Mouse (Mus musculus) lung, embryonic 16.5 days (tissue): ENCODE measurements around the gene Kndc1. TPM values are rescaled to one million over a fixed set of nuclear protein-coding genes. Genes with fewer than 3 reads are reported as not detected.
A peak's percentile ranks its signal among the peaks of the same experiment; 100 is the strongest.

ENCODE experiments used
- ATAC-seq: fragments of 200-750 bp; cut with Nextera tagmentation; 2 replicates; pipeline ENCODE4 v1.8.0; 2017; ENCODE audit warnings: low read depth, mild to moderate bottlenecking, moderate library complexity
- H3K27ac ChIP-seq: fragments of 300-500 bp; sonication (generic); 2 replicates; pipeline ENCODE4 v1.5.1; 2014; ENCODE audit warnings: mild to moderate bottlenecking, control low read depth, low read length
- H3K27me3 ChIP-seq: fragments of 300-500 bp; sonication (generic); 2 replicates; pipeline ENCODE4 v1.6.1; 2014; ENCODE audit warnings: low read depth, low read length, mixed read lengths; ENCODE audit not compliant: control insufficient read depth, insufficient read depth
- H3K36me3 ChIP-seq: fragments of 300-500 bp; sonication (generic); 2 replicates; pipeline ENCODE4 v1.6.1; 2014; ENCODE audit warnings: low read length; ENCODE audit not compliant: control insufficient read depth, insufficient read depth
- H3K4me1 ChIP-seq: fragments of 300-500 bp; sonication (generic); replicated peaks from 2 replicates; pipeline ENCODE4 v1.6.1; 2014; ENCODE audit warnings: low read length, mixed read lengths; ENCODE audit not compliant: control insufficient read depth, insufficient read depth
- H3K4me2 ChIP-seq: fragments of 300-500 bp; sonication (generic); 2 replicates; pipeline ENCODE4 v1.6.1; 2014; ENCODE audit warnings: low read depth, low read length, control low read depth
- H3K4me3 ChIP-seq: fragments of 300-500 bp; sonication (generic); 2 replicates; pipeline ENCODE4 v1.5.1; 2014; ENCODE audit warnings: mild to moderate bottlenecking, low read length, control low read depth
- H3K9ac ChIP-seq: fragments of 300-500 bp; sonication (generic); 2 replicates; pipeline ENCODE4 v1.6.1; 2014; ENCODE audit warnings: low read length, control low read depth
- H3K9me3 ChIP-seq: fragments of 300-500 bp; sonication (generic); 2 replicates; pipeline ENCODE4 v1.6.1; 2016; ENCODE audit warnings: low read length; ENCODE audit not compliant: control insufficient read depth
- WGBS: fragments of 180-500 bp; shearing (Covaris S2); extraction: QIAGEN DNeasy Blood & Tissue Kit; methylation state at CpG from one replicate; pipeline ENCODE4 v1.1.7; 2014; 5-methylcytosine and 5-hydroxymethylcytosine counted together
- polyA plus RNA-seq: library from polyadenylated mRNA; unstranded; fragments of >200 nt; fragmentation: Nextera tagmentation; extraction: Ambion mirVana; gene quantifications from 2 replicates; pipeline ENCODE4 v1.2.1, GENCODE M21; 2015

The Kndc1 gene
- polyA plus RNA-seq, result 1.1 and 1.8 TPM in 2 replicates

DNA sequence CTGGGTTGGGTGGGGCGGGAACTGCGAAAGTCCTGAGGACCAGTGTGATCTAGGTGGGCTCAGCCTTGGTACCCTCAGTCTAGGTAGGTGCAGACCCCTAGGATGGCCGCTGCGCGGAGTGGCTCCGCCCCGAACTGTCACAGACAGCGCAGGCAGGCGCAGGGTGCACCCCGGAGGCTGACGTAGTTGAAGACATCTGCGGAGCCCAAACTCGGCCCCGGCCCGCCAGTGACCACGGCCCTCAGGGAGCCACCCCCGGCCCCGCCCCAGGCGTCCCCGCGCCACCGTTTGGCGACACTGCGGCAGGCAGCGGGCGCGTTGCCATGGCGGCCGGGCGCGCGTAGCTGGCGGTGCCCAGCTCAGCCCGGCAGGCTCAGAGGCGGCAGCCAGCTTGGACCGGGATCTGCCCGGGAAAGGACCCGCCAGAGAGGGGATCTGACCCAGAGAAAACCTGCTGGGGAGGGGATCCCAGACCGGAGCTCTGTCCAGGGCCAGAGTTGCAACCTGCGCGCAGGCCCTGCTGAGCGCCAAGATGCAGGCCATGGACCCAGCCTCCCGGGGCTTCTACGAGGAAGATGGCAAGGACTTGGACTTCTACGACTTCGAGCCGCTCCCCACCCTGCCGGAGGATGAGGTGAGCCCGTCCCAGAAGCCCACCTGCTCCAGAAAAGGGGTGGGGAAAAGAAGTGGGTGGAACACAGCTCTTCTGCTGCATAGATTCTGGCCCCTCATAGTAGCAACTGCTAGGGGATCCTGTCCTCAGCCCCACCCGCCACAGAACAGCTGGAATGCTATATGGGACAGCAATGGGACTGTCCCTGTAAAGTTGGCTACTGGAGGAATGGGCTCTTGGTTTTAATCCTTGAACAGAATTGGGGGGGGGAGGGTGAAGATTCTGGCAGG lies at the start of gene Kndc1:
TSS of gene Kndc1 (plus strand) at position 42 of the 903 bp plus-strand sequence.
- ATAC-seq, result peak; percentile 63
- Histone ChIP-seq H3K4me1 (no peaks in the 10 kb centered on the region), H3K27ac (no peak within 1 kb of the TSS), H3K4me2 (peak within 1 kb of the TSS; percentile 73), H3K9ac (peak within 1 kb of the TSS; percentile 49), H3K4me3 (peak within 1 kb of the TSS; percentile 47), H3K9me3 (no peaks in the 10 kb centered on the region), H3K27me3 (peaks cover 30% of the 10 kb centered on the region), H3K36me3 (no peaks in the 10 kb centered on the region)
- 1% methylated on average over 50 of the region's 50 CpGs for WGBS

GRCm38 (mm10) chr7:139845101-139845500 lies 49.4 kb upstream of the Kndc1 start:
- 68% methylated on average over 2 of the region's 2 CpGs for WGBS
- H3K4me3 ChIP-seq, result no peak overlapping the region
- H3K9ac ChIP-seq, result no peak overlapping the region
- no peak overlapping the region for H3K4me2 ChIP-seq
- H3K36me3 ChIP-seq, result no peaks in the 10 kb centered on the region
- ATAC-seq, result no peak
- no peaks in the 10 kb centered on the region for H3K9me3 ChIP-seq
- no peaks in the 10 kb centered on the region for H3K27me3 ChIP-seq
- no peaks in the 10 kb centered on the region for H3K4me1 ChIP-seq
- no peak overlapping the region for H3K27ac ChIP-seq

- no peaks in the 10 kb centered on the region for H3K4me1 ChIP-seq
- no peak for ATAC-seq
- WGBS, result 20% methylated on average over 6 of the region's 6 CpGs
- no peak overlapping the region for H3K4me3 ChIP-seq
- no peaks in the 10 kb centered on the region for H3K27me3 ChIP-seq
- H3K4me2 ChIP-seq, result no peak overlapping the region
- no peaks in the 10 kb centered on the region for H3K9me3 ChIP-seq
- H3K36me3 ChIP-seq, result no peaks in the 10 kb centered on the region
- H3K27ac ChIP-seq, result no peak overlapping the region
- no peak overlapping the region for H3K9ac ChIP-seq
Measured at GRCm38 (mm10) chr7:139850152-139850551, 44.3 kb upstream of the Kndc1 start.

GRCm38 (mm10) chr7:139850677-139851076 lies 43.8 kb upstream of the Kndc1 start:
- Histone ChIP-seq H3K9ac (no peak overlapping the region), H3K27me3 (no peaks in the 10 kb centered on the region), H3K36me3 (no peaks in the 10 kb centered on the region), H3K4me3 (no peak overlapping the region), H3K4me2 (no peak overlapping the region), H3K9me3 (no peaks in the 10 kb centered on the region), H3K27ac (no peak overlapping the region), H3K4me1 (no peaks in the 10 kb centered on the region)
- WGBS, result 53% methylated on average over 5 of the region's 5 CpGs
- ATAC-seq, result no peak

DNA sequence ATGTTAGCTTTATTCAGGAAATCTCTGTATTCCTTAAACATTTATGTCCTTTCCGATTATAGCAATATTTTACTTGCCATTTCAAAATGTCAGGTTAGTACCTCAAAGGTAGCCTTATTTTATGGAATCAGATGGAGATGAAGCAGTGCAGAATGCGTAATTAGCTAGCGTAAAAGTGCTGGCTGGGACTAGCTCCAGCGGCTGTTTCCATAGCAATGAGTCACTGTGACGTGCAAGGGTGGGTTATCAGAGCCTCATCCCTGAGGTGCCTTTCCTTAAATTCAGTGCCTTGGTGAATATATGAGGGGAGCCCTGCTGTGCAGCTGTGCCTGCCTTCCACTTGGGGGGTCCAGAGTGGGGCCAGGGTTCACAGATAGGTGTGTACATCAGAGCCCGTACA lies 43.4 kb upstream of the Kndc1 start:
- 53% methylated on average over 6 of the region's 6 CpGs for WGBS
- ATAC-seq, result no peak
- H3K27ac ChIP-seq, result no peak overlapping the region

DNA sequence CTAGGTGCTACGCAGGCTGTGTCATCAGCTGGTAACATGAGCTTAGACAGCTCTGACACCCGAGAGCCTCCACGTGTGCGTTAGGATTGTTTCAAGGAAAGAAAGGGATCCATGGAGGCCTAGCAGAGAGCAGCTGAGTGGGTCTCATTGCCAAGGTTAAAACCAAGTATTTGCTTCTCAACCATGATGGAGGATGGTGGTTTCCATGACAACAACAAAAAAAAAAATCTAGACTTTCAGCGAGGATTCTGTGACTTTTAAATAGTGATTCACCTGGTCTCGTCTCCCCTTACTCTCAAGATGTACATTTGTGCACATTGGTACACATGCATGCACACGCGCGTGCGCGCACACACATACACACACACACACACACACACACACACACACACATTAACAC lies 39.2 kb upstream of the Kndc1 start:
- H3K4me2 ChIP-seq, result no peak overlapping the region
- WGBS, result 77% methylated on average over 11 of the region's 11 CpGs
- H3K27me3 ChIP-seq, result no peaks in the 10 kb centered on the region
- H3K9me3 ChIP-seq, result no peaks in the 10 kb centered on the region
- H3K4me3 ChIP-seq, result no peak overlapping the region
- H3K36me3 ChIP-seq, result no peaks in the 10 kb centered on the region
- no peak overlapping the region for H3K9ac ChIP-seq
- ATAC-seq, result no peak
- no peaks in the 10 kb centered on the region for H3K4me1 ChIP-seq
- no peak overlapping the region for H3K27ac ChIP-seq

More for the DNA sequence above, 43.4 kb upstream of the Kndc1 start:
- no peak overlapping the region for H3K4me3 ChIP-seq
- no peak overlapping the region for H3K9ac ChIP-seq
- no peaks in the 10 kb centered on the region for H3K4me1 ChIP-seq
- H3K36me3 ChIP-seq, result no peaks in the 10 kb centered on the region
- no peak overlapping the region for H3K4me2 ChIP-seq
- H3K9me3 ChIP-seq, result no peaks in the 10 kb centered on the region
- H3K27me3 ChIP-seq, result no peaks in the 10 kb centered on the region

- Histone ChIP-seq H3K4me3 (no peak overlapping the region), H3K36me3 (no peaks in the 10 kb centered on the region), H3K27me3 (no peaks in the 10 kb centered on the region), H3K4me2 (no peak overlapping the region), H3K9me3 (no peaks in the 10 kb centered on the region), H3K4me1 (no peaks in the 10 kb centered on the region), H3K9ac (no peak overlapping the region), H3K27ac (no peak overlapping the region)
- WGBS, result 19% methylated on average over 3 of the region's 3 CpGs
- ATAC-seq, result no peak
Measured at GRCm38 (mm10) chr7:139861411-139861810, 33.1 kb upstream of the Kndc1 start.

- H3K4me1 ChIP-seq, result no peaks in the 10 kb centered on the region
- H3K27me3 ChIP-seq, result no peaks in the 10 kb centered on the region
- no peaks in the 10 kb centered on the region for H3K9me3 ChIP-seq
- no peak overlapping the region for H3K27ac ChIP-seq
- H3K4me2 ChIP-seq, result no peak overlapping the region
- no peak for ATAC-seq
- H3K36me3 ChIP-seq, result no peaks in the 10 kb centered on the region
- WGBS, result 69% methylated on average over 2 of the region's 2 CpGs
- H3K4me3 ChIP-seq, result no peak overlapping the region
- no peak overlapping the region for H3K9ac ChIP-seq
Measured at GRCm38 (mm10) chr7:139863076-139863475, 31.4 kb upstream of the Kndc1 start.

GRCm38 (mm10) chr7:139864253-139864652 lies 30.2 kb upstream of the Kndc1 start:
- Histone ChIP-seq H3K27me3 (no peaks in the 10 kb centered on the region), H3K4me2 (no peak overlapping the region), H3K9me3 (no peaks in the 10 kb centered on the region), H3K4me1 (no peaks in the 10 kb centered on the region), H3K27ac (no peak overlapping the region), H3K4me3 (no peak overlapping the region), H3K9ac (no peak overlapping the region), H3K36me3 (no peaks in the 10 kb centered on the region)
- ATAC-seq, result no peak
- WGBS, result 27% methylated on average over 2 of the region's 2 CpGs
